Mouse (Mus musculus) midbrain, postnatal 0 days (tissue): Measurements from ENCODE around the gene N4bp1. TPM values are rescaled to one million over a fixed set of nuclear protein-coding genes. Genes with fewer than 3 reads are reported as not detected.

Source experiments
- ATAC-seq: fragments of 200-750 bp; cut with Nextera tagmentation; 2 replicates; pipeline ENCODE4 v1.8.0; 2017; ENCODE audit warnings: moderate number of reproducible peaks, mild to moderate bottlenecking, moderate TSS enrichment, moderate library complexity; ENCODE audit not compliant: low FRiP score
- DNase-seq: peaks from one replicate; pipeline ENCODE4 v3.0.0-alpha.2; 2015; ENCODE audit warnings: low spot score
- H3K27ac ChIP-seq: fragments of 300-500 bp; sonication (generic); 2 replicates; pipeline ENCODE4 v1.5.1; 2014; ENCODE audit warnings: low read depth, mild to moderate bottlenecking, low read length, mixed read lengths
- H3K27me3 ChIP-seq: fragments of 300-500 bp; sonication (generic); 2 replicates; pipeline ENCODE4 v1.6.1; 2014; ENCODE audit warnings: low read length, control low read depth, mixed read lengths; ENCODE audit not compliant: insufficient read depth
- H3K36me3 ChIP-seq: fragments of 300-500 bp; sonication (generic); 2 replicates; pipeline ENCODE4 v1.6.1; 2014; ENCODE audit warnings: low read length, control low read depth, mixed read lengths; ENCODE audit not compliant: insufficient read depth
- H3K4me1 ChIP-seq: fragments of 300-500 bp; sonication (generic); 2 replicates; pipeline ENCODE4 v1.6.1; 2014; ENCODE audit warnings: mild to moderate bottlenecking, control low read depth, antibody characterized with exemption, low read length, mixed read lengths; ENCODE audit not compliant: insufficient read depth
- H3K4me2 ChIP-seq: fragments of 300-500 bp; sonication (generic); 2 replicates; pipeline ENCODE4 v1.6.1; 2014; ENCODE audit warnings: low read depth, mild to moderate bottlenecking, low read length, mixed read lengths; ENCODE audit not compliant: poor library complexity, severe bottlenecking
- H3K4me3 ChIP-seq: fragments of 300-500 bp; sonication (generic); 2 replicates; pipeline ENCODE4 v1.5.1; 2014; ENCODE audit warnings: low read depth, mild to moderate bottlenecking, low read length, moderate library complexity
- H3K9ac ChIP-seq: fragments of 300-500 bp; sonication (generic); replicated peaks from 2 replicates; pipeline ENCODE4 v1.6.1; 2014; ENCODE audit warnings: mild to moderate bottlenecking, low read length, moderate library complexity, mixed read lengths; ENCODE audit not compliant: poor library complexity, severe bottlenecking
- H3K9me3 ChIP-seq: fragments of 300-500 bp; sonication (generic); 2 replicates; pipeline ENCODE4 v1.6.1; 2016; ENCODE audit warnings: low read length, control low read depth
- CTCF ChIP-seq: IDR thresholded peaks from 2 replicates; pipeline ENCODE4 v1.5.1; 2016; ENCODE audit warnings: antibody characterized with exemption, mild to moderate bottlenecking
- WGBS: fragments of 180-500 bp; shearing (Covaris S2); extraction: QIAGEN DNeasy Blood & Tissue Kit; methylation state at CpG from one replicate; pipeline ENCODE4 v1.1.7; 2014; 5-methylcytosine and 5-hydroxymethylcytosine counted together
- polyA plus RNA-seq: library from polyadenylated mRNA; unstranded; fragments of >200 nt; fragmentation: Nextera tagmentation; extraction: Ambion mirVana; gene quantifications from 2 replicates; pipeline ENCODE4 v1.2.1, GENCODE M21; 2015
- total RNA-seq: library from RNA; depleted of rRNA; stranded (reverse); fragments of >200 nt; gene quantifications from 2 replicates; pipeline ENCODE4 v1.2.3, GENCODE M21; 2014

The N4bp1 gene
- total and polyA plus RNA-seq, 2 experiments from 2014 or later = 5.8 to 16.0 TPM

DNA sequence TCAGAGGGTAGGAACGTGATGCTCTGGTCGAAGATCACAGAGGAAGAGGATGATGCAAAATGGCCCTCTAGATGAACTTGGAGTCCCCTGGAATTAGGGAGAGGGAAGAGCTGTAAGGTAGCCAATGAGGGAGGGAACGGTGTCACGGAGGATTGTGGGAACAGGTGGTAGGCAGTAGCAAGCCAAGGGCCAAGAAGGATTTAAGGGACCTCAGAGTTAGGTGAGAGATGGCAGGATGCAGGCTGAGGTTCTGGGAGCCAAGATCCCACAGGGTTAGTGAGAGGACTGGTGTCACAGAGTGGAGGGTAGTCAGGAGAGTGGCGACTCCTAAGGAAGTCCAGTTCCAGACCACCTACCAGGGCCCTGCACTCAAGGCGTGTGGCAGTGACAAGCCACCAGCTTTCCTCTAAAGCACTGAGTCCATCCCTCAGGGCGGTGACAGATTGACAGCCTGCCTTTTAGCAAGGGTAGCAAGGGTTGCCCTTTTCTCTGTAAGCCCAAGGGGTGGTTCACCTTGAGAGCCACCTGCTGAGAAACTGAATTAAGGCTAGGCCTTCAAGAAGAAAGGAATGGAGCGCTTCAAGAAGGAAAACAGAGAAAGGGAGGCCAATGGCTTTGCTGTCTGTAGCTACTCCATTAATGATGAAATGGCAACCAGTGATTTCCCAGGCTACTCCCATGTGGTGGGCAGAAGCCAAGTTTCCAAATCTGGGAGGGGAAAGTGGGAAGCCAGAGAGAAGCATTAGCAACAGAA lies 43.3 kb downstream of the N4bp1 start:
- Histone ChIP-seq H3K27me3 (no peaks in the 10 kb centered on the region), H3K27ac (no peak overlapping the region), H3K4me3 (no peak overlapping the region), H3K4me2 (no peak overlapping the region), H3K9me3 (no peaks in the 10 kb centered on the region), H3K9ac (no peak overlapping the region), H3K36me3 (peaks cover 22% of the 10 kb centered on the region), H3K4me1 (no peaks in the 10 kb centered on the region)
- 91% methylated on average over 8 of the region's 8 CpGs for WGBS
- no peak for TF ChIP-seq CTCF
- no peak for DNase-seq
- no peak for ATAC-seq

DNA sequence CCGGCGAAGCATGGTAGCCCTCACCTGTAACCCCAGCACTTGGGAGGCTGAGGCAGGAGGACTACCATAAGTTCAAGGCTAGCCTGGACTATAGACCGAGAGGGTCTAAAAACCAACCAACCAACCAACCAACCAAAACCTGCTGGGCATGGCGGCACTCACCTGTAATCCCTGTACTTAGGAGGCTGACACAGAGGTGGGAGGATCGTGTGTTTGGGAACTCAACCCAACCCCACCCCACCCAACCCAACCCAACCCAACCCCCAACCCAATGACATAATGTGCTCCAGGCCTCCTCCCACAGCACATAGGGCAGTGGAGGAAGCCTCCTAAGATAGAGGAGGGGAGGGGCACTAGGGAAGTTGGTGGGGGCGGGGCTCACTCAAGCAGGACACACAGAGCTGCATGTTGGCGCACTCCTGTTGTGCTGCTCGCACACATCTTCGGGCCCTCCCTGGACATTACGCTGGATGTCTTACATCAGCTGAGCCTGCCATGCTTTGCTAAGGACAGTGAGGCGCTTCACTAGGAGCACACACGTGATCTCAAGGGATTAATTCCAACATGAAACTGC lies 44.9 kb downstream of the N4bp1 start:
- no peak overlapping the region for H3K4me3 ChIP-seq
- H3K27ac ChIP-seq = no peak overlapping the region
- no peaks in the 10 kb centered on the region for H3K9me3 ChIP-seq
- no peaks in the 10 kb centered on the region for H3K4me1 ChIP-seq
- H3K36me3 ChIP-seq = peaks cover 22% of the 10 kb centered on the region
- H3K27me3 ChIP-seq = no peaks in the 10 kb centered on the region
- no peak for ATAC-seq
- no peak overlapping the region for H3K4me2 ChIP-seq
- DNase-seq = no peak
- H3K9ac ChIP-seq = no peak overlapping the region
- TF ChIP-seq CTCF = no peak
- WGBS = 95% methylated on average over 12 of the region's 12 CpGs

DNA sequence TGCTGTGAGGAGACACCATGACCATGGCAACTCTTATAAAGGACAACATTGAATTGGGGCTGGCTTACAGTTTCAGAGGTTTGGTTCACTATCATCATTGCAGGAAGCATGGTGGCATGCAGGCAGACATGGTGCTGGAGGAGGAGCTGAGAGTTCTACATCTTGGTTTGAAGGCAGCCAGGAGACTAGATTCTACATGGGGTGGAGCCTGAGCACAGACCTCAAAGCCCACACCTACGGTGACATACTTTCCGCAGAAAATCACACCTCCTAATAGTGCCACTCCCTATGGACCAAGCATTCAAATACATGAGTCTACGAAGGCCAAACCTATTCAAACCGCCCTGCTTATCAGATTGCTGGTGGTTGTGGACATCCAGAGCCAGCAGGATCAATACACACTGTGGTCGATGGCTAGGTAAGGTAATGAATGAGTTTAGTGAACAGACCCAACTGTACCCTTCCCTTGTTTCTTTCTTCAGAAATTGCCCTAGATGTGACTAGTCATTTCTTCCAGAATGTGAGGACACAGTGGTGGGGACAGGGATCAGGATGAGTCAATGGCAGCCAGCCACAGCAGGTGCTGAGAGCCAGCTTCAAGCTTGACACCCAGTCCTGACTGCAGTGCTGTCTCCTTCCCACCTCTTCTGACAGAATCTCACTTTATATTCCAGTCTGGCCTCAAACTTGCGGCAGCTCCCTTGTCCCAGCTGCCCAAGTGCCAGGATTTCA lies 46.2 kb downstream of the N4bp1 start:
- Histone ChIP-seq H3K4me2 (no peak overlapping the region), H3K4me1 (no peaks in the 10 kb centered on the region), H3K9ac (no peak overlapping the region), H3K27ac (no peak overlapping the region), H3K9me3 (no peaks in the 10 kb centered on the region), H3K4me3 (no peak overlapping the region), H3K27me3 (no peaks in the 10 kb centered on the region), H3K36me3 (peaks cover 18% of the 10 kb centered on the region)
- WGBS = 96% methylated on average over 6 of the region's 6 CpGs
- DNase-seq = no peak
- ATAC-seq = no peak
- TF ChIP-seq CTCF = no peak

GRCm38 (mm10) chr8:86837234-86837633 lies 47.8 kb downstream of the N4bp1 start:
- no peaks in the 10 kb centered on the region for H3K27me3 ChIP-seq
- H3K9me3 ChIP-seq = no peaks in the 10 kb centered on the region
- no peak overlapping the region for H3K9ac ChIP-seq
- H3K4me3 ChIP-seq = no peak overlapping the region
- H3K27ac ChIP-seq = no peak overlapping the region
- no peak overlapping the region for H3K4me2 ChIP-seq
- TF ChIP-seq CTCF = no peak
- H3K4me1 ChIP-seq = no peaks in the 10 kb centered on the region
- ATAC-seq (no peak), DNase-seq (no peak)
- H3K36me3 ChIP-seq = peaks cover 14% of the 10 kb centered on the region
- 91% methylated on average over 2 of the region's 2 CpGs for WGBS

- Histone ChIP-seq H3K36me3 (0 out of 2 replicates have a peak, but pooled peaks cover 3% of the 10 kb centered on the region), H3K4me2 (no peak overlapping the region), H3K4me1 (no peaks in the 10 kb centered on the region), H3K27ac (no peak overlapping the region), H3K9ac (no peak overlapping the region), H3K9me3 (no peaks in the 10 kb centered on the region), H3K4me3 (no peak overlapping the region), H3K27me3 (no peaks in the 10 kb centered on the region)
- DNase-seq = no peak
- TF ChIP-seq CTCF = no peak
- ATAC-seq = no peak
These were observed 49.2 kb downstream of the N4bp1 start for GRCm38 (mm10) chr8:86835881-86836280.
